Mouse (Mus musculus) midbrain, embryonic 13.5 days (tissue): Measurements from ENCODE around the gene Wap. TPM values are rescaled to one million over a fixed set of nuclear protein-coding genes. Genes with fewer than 3 reads are reported as not detected.

Experiments
- ATAC-seq: fragments of 200-750 bp; cut with Nextera tagmentation; 2 replicates; pipeline ENCODE4 v1.8.0; 2017; ENCODE audit warnings: mild to moderate bottlenecking, moderate TSS enrichment, moderate library complexity
- H3K27ac ChIP-seq: fragments of 300-500 bp; sonication (generic); 2 replicates; pipeline ENCODE4 v1.5.1; 2015; ENCODE audit warnings: inconsistent platforms, mild to moderate bottlenecking, moderate library complexity
- H3K27me3 ChIP-seq: fragments of 300-500 bp; sonication (generic); 2 replicates; pipeline ENCODE4 v1.6.1; 2015; ENCODE audit warnings: mild to moderate bottlenecking, inconsistent platforms
- H3K36me3 ChIP-seq: fragments of 300-500 bp; sonication (generic); 2 replicates; pipeline ENCODE4 v1.6.1; 2015; ENCODE audit warnings: mild to moderate bottlenecking, inconsistent platforms
- H3K4me1 ChIP-seq: fragments of 300-500 bp; sonication (generic); replicated peaks from 2 replicates; pipeline ENCODE4 v1.6.1; 2015; ENCODE audit warnings: inconsistent platforms
- H3K4me2 ChIP-seq: fragments of 300-500 bp; sonication (generic); replicated peaks from 2 replicates; pipeline ENCODE4 v1.6.1; 2015; ENCODE audit warnings: moderate library complexity, mild to moderate bottlenecking, inconsistent platforms
- H3K4me3 ChIP-seq: fragments of 300-500 bp; sonication (generic); replicated peaks from 2 replicates; pipeline ENCODE4 v1.5.1; 2015; ENCODE audit warnings: mild to moderate bottlenecking, inconsistent platforms
- H3K9ac ChIP-seq: fragments of 300-500 bp; sonication (generic); replicated peaks from 2 replicates; pipeline ENCODE4 v1.6.1; 2015; ENCODE audit warnings: mild to moderate bottlenecking, inconsistent platforms
- H3K9me3 ChIP-seq: fragments of 300-500 bp; sonication (generic); 2 replicates; pipeline ENCODE4 v1.6.1; 2016; ENCODE audit warnings: mild to moderate bottlenecking, inconsistent platforms
- WGBS: fragments of 180-500 bp; shearing (Covaris S2); methylation state at CpG from one replicate; pipeline ENCODE4 v1.1.7; 2015; 5-methylcytosine and 5-hydroxymethylcytosine counted together
- polyA plus RNA-seq: library from polyadenylated mRNA; unstranded; fragments of >200 nt; fragmentation: Nextera tagmentation; extraction: Ambion mirVana; gene quantifications from 2 replicates; pipeline ENCODE4 v1.2.1, GENCODE M21; 2015

The Wap gene
- polyA plus RNA-seq, 1 experiment from 2014 or later, result not detected

- Histone ChIP-seq H3K9ac (peak within 1 kb of the TSS; percentile 67), H3K27ac (peak within 1 kb of the TSS; percentile 85), H3K36me3 (peaks cover 35% of the 10 kb centered on the region), H3K4me3 (peak within 1 kb of the TSS; percentile 58), H3K9me3 (no peaks in the 10 kb centered on the region), H3K4me2 (peak within 1 kb of the TSS; percentile 87), H3K27me3 (no peaks in the 10 kb centered on the region), H3K4me1 (peaks cover 33% of the 10 kb centered on the region)
- 0% methylated on average over 65 of the region's 66 CpGs for WGBS
- ATAC-seq, result peak; percentile 94
Observed at GRCm38 (mm10) chr11:6625478-6626387, 12.7 kb downstream of the Wap start, which contains the start of gene Tbrg4. Gene Tbrg4, minus strand, starts transcription at chr11:6626067.

GRCm38 (mm10) chr11:6624619-6625382, 13.6 kb downstream of the Wap start:
- WGBS, result 73% methylated on average over 14 of the region's 14 CpGs

GRCm38 (mm10) chr11:6623704-6624103, 14.7 kb downstream of the Wap start:
- no peak for ATAC-seq
- Histone ChIP-seq H3K9me3 (no peaks in the 10 kb centered on the region), H3K36me3 (peaks cover 55% of the 10 kb centered on the region), H3K27me3 (no peaks in the 10 kb centered on the region), H3K4me2 (no peak overlapping the region), H3K27ac (no peak overlapping the region), H3K9ac (no peak overlapping the region), H3K4me3 (no peak overlapping the region), H3K4me1 (peaks cover 33% of the 10 kb centered on the region)
- WGBS, result 95% methylated on average over 10 of the region's 10 CpGs

More at GRCm38 (mm10) chr11:6624619-6625382, 13.6 kb downstream of the Wap start:
- Histone ChIP-seq H3K9me3 (no peaks in the 10 kb centered on the region), H3K27ac (no peak overlapping the region), H3K36me3 (peaks cover 44% of the 10 kb centered on the region), H3K4me1 (peaks cover 33% of the 10 kb centered on the region), H3K9ac (peak overlapping the region; percentile 67), H3K4me3 (peak overlapping the region; percentile 58), H3K4me2 (peak overlapping the region; percentile 87), H3K27me3 (no peaks in the 10 kb centered on the region)
- ATAC-seq, result no peak

- 92% methylated on average over 12 of the region's 12 CpGs for WGBS
- Histone ChIP-seq H3K9ac (no peak overlapping the region), H3K9me3 (no peaks in the 10 kb centered on the region), H3K27ac (no peak overlapping the region), H3K4me3 (no peak overlapping the region), H3K4me2 (no peak overlapping the region), H3K4me1 (no peaks in the 10 kb centered on the region), H3K36me3 (peaks cover 87% of the 10 kb centered on the region), H3K27me3 (no peaks in the 10 kb centered on the region)
- ATAC-seq, result no peak
Observed at GRCm38 (mm10) chr11:6615250-6616205, 22.9 kb downstream of the Wap start.

GRCm38 (mm10) chr11:6605491-6606399, 32.7 kb downstream of the Wap start, which contains the start of gene Nacad:
Gene Nacad, minus strand, starts transcription at chr11:6606053.
- Histone ChIP-seq H3K4me2 (peak within 1 kb of the TSS; percentile 92), H3K9ac (peak within 1 kb of the TSS; percentile 89), H3K4me1 (peaks cover 59% of the 10 kb centered on the region), H3K36me3 (peaks cover 27% of the 10 kb centered on the region), H3K9me3 (no peaks in the 10 kb centered on the region), H3K27ac (peak within 1 kb of the TSS; percentile 100), H3K27me3 (no peaks in the 10 kb centered on the region), H3K4me3 (peak within 1 kb of the TSS; percentile 69)
- 1% methylated on average over 30 of the region's 41 CpGs for WGBS
- ATAC-seq, result peak; percentile 95

GRCm38 (mm10) chr11:6605021-6605481, 33.4 kb downstream of the Wap start:
- WGBS, result 7% methylated on average over 12 of the region's 13 CpGs
- Histone ChIP-seq H3K9ac (peak overlapping the region; percentile 89), H3K27ac (peak overlapping the region; percentile 100), H3K4me3 (peak overlapping the region; percentile 69), H3K4me2 (peak overlapping the region; percentile 92), H3K4me1 (peaks cover 66% of the 10 kb centered on the region), H3K36me3 (peaks cover 28% of the 10 kb centered on the region), H3K9me3 (no peaks in the 10 kb centered on the region), H3K27me3 (no peaks in the 10 kb centered on the region)
- 0 out of 2 replicates have a peak, but pooled peaks have one; percentile 0 for ATAC-seq

GRCm38 (mm10) chr11:6604604-6604936, 33.9 kb downstream of the Wap start:
- no peak for ATAC-seq
- H3K9me3 ChIP-seq, result no peaks in the 10 kb centered on the region
- peak overlapping the region; percentile 100 for H3K27ac ChIP-seq
- H3K4me3 ChIP-seq, result peak overlapping the region; percentile 69
- H3K4me1 ChIP-seq, result peaks cover 70% of the 10 kb centered on the region
- peak overlapping the region; percentile 89 for H3K9ac ChIP-seq
- H3K36me3 ChIP-seq, result peaks cover 32% of the 10 kb centered on the region
- no peaks in the 10 kb centered on the region for H3K27me3 ChIP-seq
- H3K4me2 ChIP-seq, result peak overlapping the region; percentile 92

GRCm38 (mm10) chr11:6603887-6604603, 34.4 kb downstream of the Wap start:
- no peaks in the 10 kb centered on the region for H3K27me3 ChIP-seq
- H3K27ac ChIP-seq, result peak overlapping the region; percentile 100
- no peaks in the 10 kb centered on the region for H3K9me3 ChIP-seq
- peak; percentile 32 for ATAC-seq
- peak overlapping the region; percentile 89 for H3K9ac ChIP-seq
- H3K4me1 ChIP-seq, result peaks cover 76% of the 10 kb centered on the region
- 18% methylated on average over 12 of the region's 12 CpGs for WGBS
- peak overlapping the region; percentile 92 for H3K4me2 ChIP-seq
- H3K36me3 ChIP-seq, result peaks cover 32% of the 10 kb centered on the region
- H3K4me3 ChIP-seq, result peak overlapping the region; percentile 69

- Histone ChIP-seq H3K4me1 (peaks cover 84% of the 10 kb centered on the region), H3K27ac (peak overlapping the region; percentile 100), H3K27me3 (no peaks in the 10 kb centered on the region), H3K4me2 (peak overlapping the region; percentile 92), H3K36me3 (peaks cover 33% of the 10 kb centered on the region), H3K4me3 (peak overlapping the region; percentile 69), H3K9me3 (no peaks in the 10 kb centered on the region), H3K9ac (peak overlapping the region; percentile 89)
- ATAC-seq, result no peak
- 84% methylated on average over 9 of the region's 9 CpGs for WGBS
Observed at GRCm38 (mm10) chr11:6603224-6603623, 35.2 kb downstream of the Wap start.

- WGBS, result 78% methylated on average over 9 of the region's 9 CpGs
- Histone ChIP-seq H3K27ac (no peak overlapping the region), H3K9ac (peak overlapping the region; percentile 89)
Observed at GRCm38 (mm10) chr11:6602662-6603061, 35.8 kb downstream of the Wap start.

More at GRCm38 (mm10) chr11:6602662-6603061, 35.8 kb downstream of the Wap start:
- no peaks in the 10 kb centered on the region for H3K27me3 ChIP-seq
- peak overlapping the region; percentile 92 for H3K4me2 ChIP-seq
- ATAC-seq, result no peak
- H3K4me1 ChIP-seq, result peaks cover 89% of the 10 kb centered on the region
- H3K9me3 ChIP-seq, result no peaks in the 10 kb centered on the region
- H3K4me3 ChIP-seq, result peak overlapping the region; percentile 69; the same call in 1 of the 2 replicates
- peaks cover 39% of the 10 kb centered on the region for H3K36me3 ChIP-seq
